Mouse (Mus musculus) lung, adult 2 months (tissue): Measurements from ENCODE around the gene Pdgfb.

Source experiments
- CTCF ChIP-seq: fragments of 200-500 bp; IDR thresholded peaks from 2 replicates; pipeline ENCODE4 v1.5.1; 2011; ENCODE audit warnings: mild to moderate bottlenecking, low read length, control low read depth; ENCODE audit not compliant: insufficient read depth
- POLR2A ChIP-seq: fragments of 200-500 bp; IDR thresholded peaks from 2 replicates; pipeline ENCODE4 v1.6.1; 2011; ENCODE audit warnings: low read depth, mild to moderate bottlenecking, control low read depth, low read length, borderline replicate concordance; ENCODE audit errors: extremely low read depth

GRCm38 (mm10) chr15:80051782-80052181, 37.0 kb upstream of the Pdgfb start:
- TF ChIP-seq CTCF (no peak), POLR2A (no peak)
